Mouse (Mus musculus) yolk sac, embryonic 10.5 days (tissue): ENCODE results near the gene Tmem41b.
A peak's percentile ranks its signal among the peaks of the same experiment; 100 is the strongest.
"Not testable (repeated sequence)": the region's sequence is repeated elsewhere in the genome, so short reads cannot be mapped to it uniquely, and the experiment has no call there.

Experiments used
- DNase-seq: peaks from one replicate; pipeline ENCODE4 v3.0.0-alpha.2; 2017; ENCODE audit warnings: low spot score

Gene Tmem41b

GRCm38 (mm10) chr7:109977131-109977530 lies 9.6 kb downstream of the Tmem41b start:
- not testable (repeated sequence) for DNase-seq

GRCm38 (mm10) chr7:109975966-109976715 lies 10.6 kb downstream of the Tmem41b start:
- DNase-seq = no peak

- DNase-seq = no peak
Observed at GRCm38 (mm10) chr7:109969542-109969941, 17.2 kb downstream of the Tmem41b start.

- peak; percentile 52 for DNase-seq
Observed at GRCm38 (mm10) chr7:109968924-109969450, 17.7 kb downstream of the Tmem41b start.

- no peak for DNase-seq
Observed at GRCm38 (mm10) chr7:109967805-109968579, 18.7 kb downstream of the Tmem41b start.

GRCm38 (mm10) chr7:109965658-109966057 lies 21.1 kb downstream of the Tmem41b start:
- DNase-seq = no peak

GRCm38 (mm10) chr7:109963707-109964106 lies 23.0 kb downstream of the Tmem41b start:
- no peak for DNase-seq

GRCm38 (mm10) chr7:109962596-109962995 lies 24.1 kb downstream of the Tmem41b start:
- no peak for DNase-seq

- no peak for DNase-seq
Observed at GRCm38 (mm10) chr7:109961570-109961969, 25.2 kb downstream of the Tmem41b start.

- no peak for DNase-seq
Observed at GRCm38 (mm10) chr7:109960613-109961154, 26.0 kb downstream of the Tmem41b start.

GRCm38 (mm10) chr7:109959716-109960612 lies 26.8 kb downstream of the Tmem41b start, which contains the start of gene Dennd5a:
TSS of gene Dennd5a (minus strand) at chr7:109960470.
- DNase-seq = peak; percentile 87

- DNase-seq = peak; percentile 32
Observed at GRCm38 (mm10) chr7:109958843-109959715, 27.6 kb downstream of the Tmem41b start.

GRCm38 (mm10) chr7:109957996-109958789 lies 28.5 kb downstream of the Tmem41b start:
- no peak for DNase-seq

- DNase-seq = peak; percentile 48
Observed at GRCm38 (mm10) chr7:109954622-109955401, 31.9 kb downstream of the Tmem41b start.

GRCm38 (mm10) chr7:109951297-109951696 lies 35.4 kb downstream of the Tmem41b start:
- DNase-seq = no peak

- DNase-seq = peak; percentile 16
Observed at GRCm38 (mm10) chr7:109944421-109945034, 42.2 kb downstream of the Tmem41b start.

GRCm38 (mm10) chr7:109929628-109930027 lies 57.1 kb downstream of the Tmem41b start:
- no peak for DNase-seq

GRCm38 (mm10) chr7:109928365-109928764 lies 58.4 kb downstream of the Tmem41b start:
- no peak for DNase-seq
